Mouse (Mus musculus) stomach, embryonic 14.5 days (tissue): ENCODE results near the gene Fam92b. TPM values are rescaled to one million over a fixed set of nuclear protein-coding genes. Genes with fewer than 3 reads are reported as not detected.

ENCODE experiments used
- ATAC-seq: fragments of 200-750 bp; cut with Nextera tagmentation; 2 replicates; pipeline ENCODE4 v1.8.0; 2017; ENCODE audit warnings: low read depth, moderate TSS enrichment; ENCODE audit not compliant: insufficient number of reproducible peaks, insufficient read depth, low FRiP score
- H3K27ac ChIP-seq: fragments of 300-500 bp; sonication (generic); 2 replicates; pipeline ENCODE4 v1.5.1; 2014; ENCODE audit warnings: mild to moderate bottlenecking, low read length, moderate library complexity, mixed read lengths
- H3K27me3 ChIP-seq: fragments of 300-500 bp; sonication (generic); 2 replicates; pipeline ENCODE4 v1.6.1; 2014; ENCODE audit warnings: low read length, control low read depth, mixed read lengths; ENCODE audit not compliant: control insufficient read depth, insufficient read depth
- H3K36me3 ChIP-seq: fragments of 300-500 bp; sonication (generic); 2 replicates; pipeline ENCODE4 v1.6.1; 2014; ENCODE audit warnings: mild to moderate bottlenecking, control low read depth, low read length, moderate library complexity, mixed read lengths; ENCODE audit not compliant: control insufficient read depth, insufficient read depth
- H3K4me1 ChIP-seq: fragments of 300-500 bp; sonication (generic); 2 replicates; pipeline ENCODE4 v1.6.1; 2014; ENCODE audit warnings: low read length, control low read depth, mixed read lengths; ENCODE audit not compliant: control insufficient read depth, insufficient read depth
- H3K4me2 ChIP-seq: fragments of 300-500 bp; sonication (generic); replicated peaks from 2 replicates; pipeline ENCODE4 v1.6.1; 2014; ENCODE audit warnings: low read depth, low read length, control low read depth
- H3K4me3 ChIP-seq: fragments of 300-500 bp; sonication (generic); 2 replicates; pipeline ENCODE4 v1.5.1; 2014; ENCODE audit warnings: low read depth, low read length, control low read depth
- H3K9ac ChIP-seq: fragments of 300-500 bp; sonication (generic); replicated peaks from 2 replicates; pipeline ENCODE4 v1.6.1; 2014; ENCODE audit warnings: low read depth, mild to moderate bottlenecking, control low read depth, low read length, moderate library complexity, mixed read lengths
- H3K9me3 ChIP-seq: fragments of 300-500 bp; sonication (generic); 2 replicates; pipeline ENCODE4 v1.6.1; 2016; ENCODE audit warnings: low read depth, low read length, control low read depth; ENCODE audit not compliant: control insufficient read depth
- WGBS: fragments of 180-500 bp; shearing (Covaris S2); extraction: QIAGEN DNeasy Blood & Tissue Kit; methylation state at CpG from one replicate; pipeline ENCODE4 v1.1.7; 2014; 5-methylcytosine and 5-hydroxymethylcytosine counted together
- polyA plus RNA-seq: library from polyadenylated mRNA; unstranded; fragments of >200 nt; fragmentation: Nextera tagmentation; extraction: Ambion mirVana; gene quantifications from 2 replicates; pipeline ENCODE4 v1.2.1, GENCODE M21; 2014

Gene Fam92b
- polyA plus RNA-seq, 1 experiment from 2014 or later, result 2.0 TPM

GRCm38 (mm10) chr8:120169119-120169518 lies 8.1 kb downstream of the Fam92b start:
- no peaks in the 10 kb centered on the region for H3K36me3 ChIP-seq
- no peak overlapping the region for H3K27ac ChIP-seq
- no peaks in the 10 kb centered on the region for H3K27me3 ChIP-seq
- H3K4me1 ChIP-seq, result 0 out of 2 replicates have a peak, but pooled peaks cover 4% of the 10 kb centered on the region
- 47% methylated on average over 8 of the region's 8 CpGs for WGBS
- H3K9me3 ChIP-seq, result no peaks in the 10 kb centered on the region
- H3K4me3 ChIP-seq, result no peak overlapping the region
- no peak overlapping the region for H3K4me2 ChIP-seq
- no peak overlapping the region for H3K9ac ChIP-seq
- ATAC-seq, result no peak

GRCm38 (mm10) chr8:120167821-120168220 lies 9.4 kb downstream of the Fam92b start:
- ATAC-seq, result no peak

GRCm38 (mm10) chr8:120167136-120167535 lies 10.1 kb downstream of the Fam92b start:
- 80% methylated on average over 8 of the region's 8 CpGs for WGBS
- H3K27ac ChIP-seq, result no peak overlapping the region
- no peaks in the 10 kb centered on the region for H3K9me3 ChIP-seq
- no peak for ATAC-seq
- 0 out of 2 replicates have a peak, but pooled peaks cover 4% of the 10 kb centered on the region for H3K4me1 ChIP-seq
- no peaks in the 10 kb centered on the region for H3K36me3 ChIP-seq
- no peak overlapping the region for H3K9ac ChIP-seq
- no peaks in the 10 kb centered on the region for H3K27me3 ChIP-seq
- H3K4me3 ChIP-seq, result no peak overlapping the region
- H3K4me2 ChIP-seq, result no peak overlapping the region

More at GRCm38 (mm10) chr8:120167821-120168220, 9.4 kb downstream of the Fam92b start:
- Histone ChIP-seq H3K4me1 (0 out of 2 replicates have a peak, but pooled peaks cover 4% of the 10 kb centered on the region), H3K36me3 (no peaks in the 10 kb centered on the region), H3K4me3 (no peak overlapping the region), H3K9me3 (no peaks in the 10 kb centered on the region), H3K9ac (no peak overlapping the region), H3K4me2 (no peak overlapping the region), H3K27ac (no peak overlapping the region), H3K27me3 (no peaks in the 10 kb centered on the region)
- 51% methylated on average over 5 of the region's 5 CpGs for WGBS

- ATAC-seq, result no peak
- H3K9me3 ChIP-seq, result no peaks in the 10 kb centered on the region
Measured at GRCm38 (mm10) chr8:120164026-120164425, 13.2 kb downstream of the Fam92b start.

GRCm38 (mm10) chr8:120163376-120163775 lies 13.9 kb downstream of the Fam92b start:
- Histone ChIP-seq H3K4me1 (0 out of 2 replicates have a peak, but pooled peaks cover 4% of the 10 kb centered on the region), H3K36me3 (no peaks in the 10 kb centered on the region), H3K4me3 (no peak overlapping the region), H3K9me3 (no peaks in the 10 kb centered on the region), H3K27me3 (no peaks in the 10 kb centered on the region), H3K4me2 (no peak overlapping the region), H3K9ac (no peak overlapping the region), H3K27ac (no peak overlapping the region)
- WGBS, result 67% methylated on average over 8 of the region's 8 CpGs
- no peak for ATAC-seq

More at GRCm38 (mm10) chr8:120164026-120164425, 13.2 kb downstream of the Fam92b start:
- no peaks in the 10 kb centered on the region for H3K27me3 ChIP-seq
- H3K9ac ChIP-seq, result no peak overlapping the region
- no peak overlapping the region for H3K27ac ChIP-seq
- 90% methylated on average over 5 of the region's 5 CpGs for WGBS
- H3K4me3 ChIP-seq, result no peak overlapping the region
- H3K4me2 ChIP-seq, result no peak overlapping the region
- H3K4me1 ChIP-seq, result 0 out of 2 replicates have a peak, but pooled peaks cover 4% of the 10 kb centered on the region
- no peaks in the 10 kb centered on the region for H3K36me3 ChIP-seq

- Histone ChIP-seq H3K9me3 (no peaks in the 10 kb centered on the region), H3K4me3 (no peak overlapping the region), H3K4me1 (no peaks in the 10 kb centered on the region), H3K9ac (no peak overlapping the region), H3K27ac (no peak overlapping the region), H3K4me2 (no peak overlapping the region), H3K27me3 (no peaks in the 10 kb centered on the region), H3K36me3 (no peaks in the 10 kb centered on the region)
- no peak for ATAC-seq
- WGBS, result 77% methylated on average over 5 of the region's 5 CpGs
Measured at GRCm38 (mm10) chr8:120162404-120162752, 14.9 kb downstream of the Fam92b start.

- Histone ChIP-seq H3K9ac (no peak overlapping the region), H3K4me3 (no peak overlapping the region), H3K4me2 (no peak overlapping the region), H3K4me1 (no peaks in the 10 kb centered on the region), H3K9me3 (no peaks in the 10 kb centered on the region), H3K27ac (no peak overlapping the region), H3K36me3 (no peaks in the 10 kb centered on the region), H3K27me3 (no peaks in the 10 kb centered on the region)
- 78% methylated on average over 16 of the region's 16 CpGs for WGBS
- no peak for ATAC-seq
Measured at GRCm38 (mm10) chr8:120161658-120162403, 15.4 kb downstream of the Fam92b start.

GRCm38 (mm10) chr8:120160366-120160765 lies 16.9 kb downstream of the Fam92b start:
- Histone ChIP-seq H3K4me1 (no peaks in the 10 kb centered on the region), H3K9ac (no peak overlapping the region), H3K4me2 (no peak overlapping the region), H3K36me3 (no peaks in the 10 kb centered on the region), H3K4me3 (no peak overlapping the region), H3K27ac (no peak overlapping the region), H3K27me3 (no peaks in the 10 kb centered on the region), H3K9me3 (no peaks in the 10 kb centered on the region)
- 77% methylated on average over 8 of the region's 8 CpGs for WGBS
- no peak for ATAC-seq
